ENCODE assay signal across 23 mouse cellular contexts in the genomic region with DNA sequence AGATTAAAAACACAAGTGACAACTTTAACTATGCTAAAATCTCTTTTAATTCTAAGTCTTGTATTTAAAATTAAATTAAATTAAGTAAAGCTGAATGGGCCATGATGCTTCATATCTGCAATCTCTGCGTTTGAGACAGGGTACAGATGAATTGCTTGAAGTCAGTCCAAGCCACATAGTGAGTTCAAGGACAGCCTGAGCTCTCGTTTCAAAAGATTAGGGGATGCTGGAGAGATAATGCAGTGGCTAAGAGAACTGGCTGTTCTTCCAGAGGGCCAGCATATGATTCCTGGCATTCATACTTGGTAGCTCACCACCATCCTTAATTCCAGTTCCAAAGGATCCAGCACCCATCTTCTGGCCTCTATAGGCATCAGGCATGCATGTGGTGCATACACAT. TPM values are rescaled to one million over a fixed set of nuclear protein-coding genes. Genes with fewer than 3 reads are reported as not detected.
"Had no signal": no experiment of that assay in that cellular context is flagged by ENCODE, and none has a peak within 500 bp of the region (broad histone marks: within the 10 kb centered on the region; RNA-seq: fewer than 3 reads in every experiment).

No protein-coding gene starts in this region.

- DNase-seq: gastrocnemius, adult 2 months; gastrocnemius, postnatal 10 days; gastrocnemius, postnatal 25 days; heart, adult 18-20 months; heart, postnatal 10 days; heart, postnatal 4 days; kidney, adult 18-20 months; kidney, adult 8-10 months; kidney, postnatal 10 days; kidney, postnatal 25 days; kidney, postnatal 4 days; layer of hippocampus, postnatal 36 days; left cerebral cortex, postnatal 4 days had no signal

RNA-seq across cellular contexts. Expression of a gene that starts 3.6 kb away (rescaled TPM):
- total RNA-seq: gastrocnemius, adult 2 months; gastrocnemius, postnatal 10 days; gastrocnemius, postnatal 25 days; gastrocnemius, postnatal 4 days; granulocyte monocyte progenitor cell, adult 5-6 weeks; heart, adult 18-20 months; heart, adult 8-10 months; heart, postnatal 10 days; heart, postnatal 25 days; heart, postnatal 4 days; layer of hippocampus, adult 2 months; layer of hippocampus, postnatal 14 days; layer of hippocampus, postnatal 36 days; left cerebral cortex, adult 18-20 months; left cerebral cortex, adult 8-10 months; left cerebral cortex, postnatal 10 days; left cerebral cortex, postnatal 25 days; left cerebral cortex, postnatal 4 days had no signal
